Mouse (Mus musculus) hindbrain, embryonic 12.5 days (tissue): Measurements from ENCODE around the gene Snorc. TPM values are rescaled to one million over a fixed set of nuclear protein-coding genes. Genes with fewer than 3 reads are reported as not detected.
A peak's percentile ranks its signal among the peaks of the same experiment; 100 is the strongest.

Source experiments
- ATAC-seq: fragments of 200-750 bp; cut with Nextera tagmentation; 2 replicates; pipeline ENCODE4 v1.8.0; 2017; ENCODE audit warnings: moderate TSS enrichment; ENCODE audit not compliant: low FRiP score
- H3K27ac ChIP-seq: fragments of 300-500 bp; sonication (generic); 2 replicates; pipeline ENCODE4 v1.5.1; 2016; ENCODE audit warnings: mild to moderate bottlenecking
- H3K27me3 ChIP-seq: fragments of 300-500 bp; sonication (generic); 2 replicates; pipeline ENCODE4 v1.6.1; 2016; ENCODE audit warnings: mild to moderate bottlenecking
- H3K36me3 ChIP-seq: fragments of 300-500 bp; sonication (generic); 2 replicates; pipeline ENCODE4 v1.6.1; 2016; ENCODE audit warnings: mild to moderate bottlenecking
- H3K4me1 ChIP-seq: fragments of 300-500 bp; sonication (generic); 2 replicates; pipeline ENCODE4 v1.6.1; 2016
- H3K4me2 ChIP-seq: fragments of 300-500 bp; sonication (generic); replicated peaks from 2 replicates; pipeline ENCODE4 v1.6.1; 2016; ENCODE audit warnings: mild to moderate bottlenecking
- H3K4me3 ChIP-seq: fragments of 300-500 bp; sonication (generic); 2 replicates; pipeline ENCODE4 v1.5.1; 2016; ENCODE audit warnings: mild to moderate bottlenecking
- H3K9ac ChIP-seq: fragments of 300-500 bp; sonication (generic); 2 replicates; pipeline ENCODE4 v1.6.1; 2016; ENCODE audit warnings: mild to moderate bottlenecking, moderate library complexity
- H3K9me3 ChIP-seq: fragments of 300-500 bp; sonication (generic); replicated peaks from 2 replicates; pipeline ENCODE4 v1.6.1; 2016; ENCODE audit warnings: mild to moderate bottlenecking
- WGBS: fragments of 180-500 bp; shearing (Covaris S2); methylation state at CpG from one replicate; pipeline ENCODE4 v1.1.7; 2016; 5-methylcytosine and 5-hydroxymethylcytosine counted together
- polyA plus RNA-seq: library from polyadenylated mRNA; unstranded; fragments of >200 nt; fragmentation: Nextera tagmentation; extraction: Ambion mirVana; gene quantifications from 2 replicates; pipeline ENCODE4 v1.2.1, GENCODE M21; 2016

Gene Snorc
- polyA plus RNA-seq, 1 experiment from 2014 or later = 1.4 TPM

GRCm38 (mm10) chr1:87475076-87475895 is 5.2 kb downstream of the Snorc start:
- 5% methylated on average over 32 of the region's 42 CpGs for WGBS

GRCm38 (mm10) chr1:87482546-87482945 is 12.5 kb downstream of the Snorc start:
- H3K27ac ChIP-seq = no peak overlapping the region
- H3K9ac ChIP-seq = no peak overlapping the region
- no peak overlapping the region for H3K4me3 ChIP-seq
- H3K4me2 ChIP-seq = no peak overlapping the region
- no peaks in the 10 kb centered on the region for H3K9me3 ChIP-seq
- H3K36me3 ChIP-seq = no peaks in the 10 kb centered on the region
- no peak for ATAC-seq
- WGBS = 89% methylated on average over 4 of the region's 4 CpGs
- no peaks in the 10 kb centered on the region for H3K4me1 ChIP-seq
- peaks cover 1% of the 10 kb centered on the region; the same call in 1 of the 2 replicates for H3K27me3 ChIP-seq

More at GRCm38 (mm10) chr1:87475076-87475895, 5.2 kb downstream of the Snorc start:
- H3K9ac ChIP-seq = peak overlapping the region; percentile 54
- peak overlapping the region; percentile 37 for H3K4me3 ChIP-seq
- H3K4me1 ChIP-seq = peaks cover 9% of the 10 kb centered on the region
- no peaks in the 10 kb centered on the region for H3K36me3 ChIP-seq
- peak; percentile 50 for ATAC-seq
- no peaks in the 10 kb centered on the region for H3K9me3 ChIP-seq
- H3K4me2 ChIP-seq = peak overlapping the region; percentile 82
- no peak overlapping the region for H3K27ac ChIP-seq
- peaks cover 37% of the 10 kb centered on the region for H3K27me3 ChIP-seq

DNA sequence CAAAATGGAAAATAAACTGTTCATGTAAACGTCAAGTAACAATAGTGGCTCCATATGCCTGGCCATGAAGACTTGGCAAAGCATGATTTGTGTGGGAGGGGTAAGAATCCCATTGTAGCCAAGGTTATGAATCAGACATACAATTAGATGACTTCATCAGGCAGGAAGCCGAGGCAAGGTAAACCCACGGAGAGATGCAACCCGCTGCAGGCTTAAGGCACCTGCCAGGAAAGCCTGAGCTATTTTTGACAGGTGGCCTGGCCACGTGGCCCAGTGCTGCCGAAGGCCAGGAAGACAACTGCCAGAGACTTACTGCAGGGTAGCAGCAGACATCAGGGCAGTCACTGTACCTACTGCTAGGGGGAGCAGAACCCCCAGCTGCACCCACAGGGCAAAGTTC is 16.3 kb downstream of the Snorc start:
- Histone ChIP-seq H3K9ac (no peak overlapping the region), H3K27me3 (no peaks in the 10 kb centered on the region), H3K4me1 (no peaks in the 10 kb centered on the region), H3K27ac (no peak overlapping the region), H3K4me2 (no peak overlapping the region), H3K9me3 (no peaks in the 10 kb centered on the region), H3K36me3 (no peaks in the 10 kb centered on the region), H3K4me3 (no peak overlapping the region)
- 76% methylated on average over 6 of the region's 6 CpGs for WGBS
- ATAC-seq = no peak

DNA sequence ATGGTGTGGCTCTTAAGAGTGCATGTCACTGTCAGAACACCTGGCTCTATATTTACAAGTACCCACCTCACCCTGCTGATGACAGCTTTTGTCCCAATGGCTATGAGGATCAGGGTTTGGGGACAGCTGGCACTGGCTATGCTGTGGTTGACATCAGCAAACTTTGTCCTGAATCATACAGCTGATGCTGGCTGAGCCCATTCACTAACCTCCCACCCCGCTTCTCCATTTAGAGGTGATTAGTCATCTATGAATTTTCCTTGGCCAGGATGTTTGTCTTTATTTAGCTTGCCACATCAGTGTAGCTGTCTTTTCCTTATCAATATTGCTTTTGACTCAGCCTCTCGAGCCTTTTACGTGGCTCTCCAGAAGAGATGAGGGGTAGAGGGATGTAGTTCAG is 22.2 kb downstream of the Snorc start:
- WGBS = 89% methylated on average over 3 of the region's 3 CpGs
- Histone ChIP-seq H3K9me3 (no peaks in the 10 kb centered on the region), H3K27ac (no peak overlapping the region), H3K4me2 (no peak overlapping the region), H3K4me3 (no peak overlapping the region), H3K4me1 (no peaks in the 10 kb centered on the region), H3K27me3 (no peaks in the 10 kb centered on the region), H3K36me3 (no peaks in the 10 kb centered on the region), H3K9ac (no peak overlapping the region)
- no peak for ATAC-seq

DNA sequence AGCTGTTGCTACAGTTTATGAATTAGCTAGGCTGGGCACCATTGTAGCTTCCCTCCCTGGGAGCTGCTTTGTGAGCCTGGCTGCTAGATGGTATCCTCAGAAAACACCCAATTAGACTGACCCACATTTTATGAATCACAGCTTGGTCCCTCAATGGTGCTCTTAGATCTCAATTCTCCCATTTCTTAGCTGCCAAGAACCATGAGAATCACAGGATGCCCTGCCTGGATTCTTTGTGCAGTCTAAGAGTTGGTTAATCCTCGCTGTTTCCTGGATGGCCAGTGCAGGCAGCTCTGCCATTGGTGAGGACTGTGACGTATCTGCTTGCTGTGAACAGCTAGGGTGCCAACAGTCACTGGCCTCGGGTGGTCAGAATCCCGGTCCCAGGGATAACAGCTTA is 23.5 kb downstream of the Snorc start:
- Histone ChIP-seq H3K4me1 (no peaks in the 10 kb centered on the region), H3K27me3 (no peaks in the 10 kb centered on the region), H3K9me3 (no peaks in the 10 kb centered on the region), H3K4me2 (no peak overlapping the region), H3K4me3 (no peak overlapping the region), H3K9ac (no peak overlapping the region), H3K36me3 (no peaks in the 10 kb centered on the region), H3K27ac (no peak overlapping the region)
- ATAC-seq = no peak
- WGBS = 80% methylated on average over 4 of the region's 4 CpGs

DNA sequence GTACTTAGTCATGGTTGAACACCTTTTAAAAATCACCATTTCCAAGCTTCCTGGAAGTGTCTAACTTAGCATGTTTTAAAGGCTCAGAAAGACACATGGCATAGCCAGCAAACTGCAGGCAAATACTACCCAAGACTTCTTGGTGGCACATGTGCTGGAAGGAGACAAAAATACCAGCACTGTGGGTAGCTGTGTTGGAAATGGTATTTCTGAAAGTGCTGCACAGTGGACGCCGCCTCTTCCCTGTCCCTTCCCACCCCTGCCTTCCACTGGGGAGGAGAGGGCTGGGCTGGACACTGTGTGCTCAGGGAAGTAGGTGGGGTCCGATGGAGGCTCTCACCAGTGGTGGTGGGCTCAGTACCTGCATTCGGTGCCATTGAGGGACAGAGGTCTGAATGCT is 35.5 kb downstream of the Snorc start:
- H3K27me3 ChIP-seq = peaks cover 31% of the 10 kb centered on the region
- no peak overlapping the region for H3K27ac ChIP-seq
- WGBS = 90% methylated on average over 4 of the region's 4 CpGs
- no peak overlapping the region for H3K4me2 ChIP-seq
- no peak for ATAC-seq
- peaks cover 10% of the 10 kb centered on the region for H3K4me1 ChIP-seq
- no peaks in the 10 kb centered on the region for H3K36me3 ChIP-seq
- no peak overlapping the region for H3K4me3 ChIP-seq
- no peaks in the 10 kb centered on the region for H3K9me3 ChIP-seq
- H3K9ac ChIP-seq = no peak overlapping the region

DNA sequence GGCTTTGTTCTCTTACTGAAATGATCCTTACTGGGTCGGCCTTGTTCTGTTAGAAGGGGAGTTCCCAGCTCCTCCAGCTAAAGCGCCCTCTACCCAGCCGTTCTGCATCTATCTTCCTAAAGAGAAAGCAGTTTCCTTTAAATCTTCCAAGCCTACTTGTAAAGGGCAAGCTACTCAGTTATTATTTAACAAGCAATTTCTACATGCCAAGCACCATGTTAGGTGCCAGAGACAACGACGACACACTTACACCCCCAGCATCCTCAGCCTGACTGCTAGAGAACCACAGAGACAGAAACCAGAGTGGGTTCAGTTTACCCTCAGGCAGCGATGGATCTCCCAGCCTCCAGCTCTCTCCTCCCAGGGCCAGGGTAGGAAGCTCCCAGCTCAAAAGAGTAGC is 37.8 kb downstream of the Snorc start:
- Histone ChIP-seq H3K27me3 (peaks cover 43% of the 10 kb centered on the region), H3K4me3 (no peak overlapping the region)

DNA sequence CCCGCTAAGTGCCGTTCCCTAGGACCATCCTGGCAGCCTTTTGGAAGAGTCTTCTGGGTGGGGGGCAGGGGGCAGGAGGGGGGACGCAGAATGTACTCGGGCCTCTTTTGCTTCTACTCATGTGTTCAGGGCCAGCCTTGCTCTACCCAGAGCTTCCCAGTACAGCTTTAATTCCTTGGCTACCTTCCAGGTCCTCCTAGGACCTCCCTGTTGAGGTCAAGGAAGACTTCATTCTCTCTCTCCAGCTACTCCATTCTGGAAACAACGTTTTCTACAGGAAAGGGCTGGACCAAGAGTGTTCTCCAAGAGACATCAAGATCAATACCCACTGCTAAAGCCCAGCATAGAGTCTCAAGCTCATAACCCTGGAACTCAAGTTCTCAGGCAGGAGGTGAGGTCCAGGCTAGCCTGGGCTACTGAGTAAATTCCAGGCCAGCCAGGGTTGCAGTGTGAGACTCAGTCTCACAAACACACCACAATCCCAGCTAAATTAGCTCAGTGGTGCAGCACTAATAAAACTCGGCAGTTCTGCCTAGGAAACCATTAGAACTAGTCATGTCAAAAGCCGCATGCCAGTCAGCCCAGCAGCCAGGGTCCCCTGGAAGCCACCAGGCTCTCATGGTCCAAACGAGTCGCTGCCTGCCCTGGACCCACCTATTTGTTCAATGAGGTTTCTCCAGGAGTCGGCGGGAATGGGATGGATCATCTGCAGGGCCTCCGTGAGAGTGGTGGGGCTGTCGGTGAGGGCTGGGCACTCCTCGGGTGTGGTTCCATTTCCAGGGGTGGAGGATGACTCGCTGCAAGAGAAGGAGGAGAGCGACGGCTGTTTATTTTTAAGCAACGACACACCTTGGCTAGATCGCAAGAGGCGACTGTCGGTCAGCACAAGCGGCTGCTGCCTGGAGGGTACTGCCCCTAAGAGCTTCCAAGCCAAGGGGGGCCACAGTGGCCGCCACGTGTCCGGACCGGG is 38.8 kb downstream of the Snorc start:
- Histone ChIP-seq H3K4me1 (peaks cover 12% of the 10 kb centered on the region), H3K4me3 (peak overlapping the region; percentile 71), H3K27ac (no peak overlapping the region), H3K9ac (peak overlapping the region; percentile 73; the same call in 1 of the 2 replicates), H3K27me3 (peaks cover 43% of the 10 kb centered on the region), H3K9me3 (no peaks in the 10 kb centered on the region), H3K36me3 (no peaks in the 10 kb centered on the region), H3K4me2 (peak overlapping the region; percentile 88)
- no peak for ATAC-seq
- WGBS = 21% methylated on average over 26 of the region's 26 CpGs

More for the DNA sequence above, 37.8 kb downstream of the Snorc start:
- H3K9me3 ChIP-seq = no peaks in the 10 kb centered on the region
- no peak overlapping the region for H3K27ac ChIP-seq
- no peak for ATAC-seq
- no peak overlapping the region for H3K4me2 ChIP-seq
- H3K4me1 ChIP-seq = peaks cover 12% of the 10 kb centered on the region
- WGBS = 53% methylated on average over 6 of the region's 6 CpGs
- no peak overlapping the region for H3K9ac ChIP-seq
- H3K36me3 ChIP-seq = no peaks in the 10 kb centered on the region

DNA sequence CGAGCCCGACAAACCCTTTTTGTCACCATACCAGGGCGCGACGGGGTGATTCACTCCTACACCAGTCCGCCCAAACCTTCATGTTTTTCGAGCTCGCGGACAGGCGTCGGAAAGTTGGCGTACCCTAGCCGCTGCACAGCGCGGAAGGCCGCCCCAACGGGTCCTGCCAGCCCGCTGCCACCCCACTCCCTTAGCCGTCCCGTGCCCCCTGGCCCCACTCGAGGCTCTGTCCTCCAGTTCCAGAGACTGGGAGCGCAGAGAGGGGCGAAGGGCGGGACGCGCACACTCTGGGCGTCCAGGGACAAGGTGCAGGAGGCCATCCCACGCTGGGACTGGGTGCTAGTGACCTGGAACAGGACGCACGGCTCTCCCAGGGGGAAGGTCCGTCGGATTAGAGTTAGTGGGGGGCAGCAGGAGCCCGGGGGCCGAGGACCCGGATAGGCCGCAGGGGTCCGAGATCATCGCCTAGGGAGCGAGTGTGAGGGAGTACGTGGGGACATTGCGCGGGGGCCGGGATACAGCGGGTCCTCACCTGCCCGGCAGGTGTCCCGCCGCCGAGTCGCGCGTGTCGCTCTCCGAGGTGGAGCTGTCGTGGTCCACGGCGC is 39.6 kb downstream of the Snorc start, which contains the start of gene Neu2:
TSS of gene Neu2 (plus strand) at position 329 of the 605 bp plus-strand sequence.
- Histone ChIP-seq H3K9ac (peak within 1 kb of the TSS; percentile 73), H3K4me1 (peaks cover 12% of the 10 kb centered on the region), H3K27me3 (peaks cover 43% of the 10 kb centered on the region), H3K4me3 (peak within 1 kb of the TSS; percentile 71), H3K27ac (no peak within 1 kb of the TSS), H3K4me2 (peak within 1 kb of the TSS; percentile 88), H3K9me3 (no peaks in the 10 kb centered on the region), H3K36me3 (no peaks in the 10 kb centered on the region)
- WGBS = under 1% methylated on average over 53 of the region's 56 CpGs
- peak; percentile 14 for ATAC-seq

- Histone ChIP-seq H3K4me2 (peak overlapping the region; percentile 88), H3K9ac (peak overlapping the region; percentile 73), H3K36me3 (no peaks in the 10 kb centered on the region), H3K4me3 (peak overlapping the region; percentile 71), H3K27ac (no peak overlapping the region), H3K9me3 (no peaks in the 10 kb centered on the region), H3K4me1 (peaks cover 12% of the 10 kb centered on the region), H3K27me3 (peaks cover 43% of the 10 kb centered on the region)
- peak; percentile 90 for ATAC-seq
- WGBS = 2% methylated on average over 33 of the region's 61 CpGs
Observed at GRCm38 (mm10) chr1:87510166-87510691, 40.2 kb downstream of the Snorc start.

DNA sequence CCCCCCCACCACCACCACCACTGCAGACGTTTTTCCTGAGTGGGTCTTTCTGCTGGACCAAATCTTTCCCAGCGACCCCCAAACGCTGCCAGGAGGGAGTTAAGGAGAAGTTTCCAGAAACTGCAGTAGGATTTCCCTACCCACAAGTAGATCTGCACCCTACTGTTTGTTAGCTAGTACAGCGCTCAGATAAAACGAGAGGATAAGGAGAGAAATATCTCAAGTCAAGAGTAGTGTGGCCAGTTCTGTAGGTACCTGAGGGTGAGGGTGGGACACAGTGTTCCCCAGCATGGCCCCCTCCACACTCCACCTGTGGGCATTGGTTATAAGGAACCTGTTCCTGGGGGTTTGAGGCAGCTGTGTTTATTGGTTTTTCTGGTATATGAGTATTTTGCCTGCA is 40.8 kb downstream of the Snorc start:
- no peak overlapping the region for H3K9ac ChIP-seq
- 33% methylated on average over 5 of the region's 5 CpGs for WGBS
- no peaks in the 10 kb centered on the region for H3K36me3 ChIP-seq
- peak overlapping the region; percentile 88 for H3K4me2 ChIP-seq
- H3K4me3 ChIP-seq = peak overlapping the region; percentile 71; the same call in 1 of the 2 replicates
- no peak for ATAC-seq
- peaks cover 12% of the 10 kb centered on the region for H3K4me1 ChIP-seq
- H3K9me3 ChIP-seq = no peaks in the 10 kb centered on the region
- peaks cover 43% of the 10 kb centered on the region for H3K27me3 ChIP-seq
- no peak overlapping the region for H3K27ac ChIP-seq
